Mouse (Mus musculus): ENCODE data around the gene Abhd6. TPM values are rescaled to one million over a fixed set of nuclear protein-coding genes. Genes with fewer than 3 reads are reported as not detected.

Abhd6 gene
- polyA plus RNA-seq, 1 experiment from 2014 or later = 24.2 TPM

GRCm38 (mm10) chr14:8034561-8034960 is 31.9 kb downstream of the Abhd6 start:
- 77% methylated on average over 5 of the region's 5 CpGs for WGBS
- Histone ChIP-seq H3K36me3 (no peaks in the 10 kb centered on the region; the same call in 1 of the 2 replicates), H3K9me3 (no peaks in the 10 kb centered on the region), H3K27ac (no peak overlapping the region), H3K9ac (no peak overlapping the region), H3K4me3 (no peak overlapping the region), H3K4me1 (no peaks in the 10 kb centered on the region), H3K27me3 (no peaks in the 10 kb centered on the region), H3K4me2 (no peak overlapping the region)
- no peak for ATAC-seq (ENCODE audit: insufficient number of reproducible peaks, insufficient read depth, low FRiP score, low TSS enrichment, low read depth)

- H3K36me3 ChIP-seq = peaks cover 8% of the 10 kb centered on the region
- no peak overlapping the region for H3K4me2 ChIP-seq
- WGBS = 94% methylated on average over 6 of the region's 6 CpGs
- ATAC-seq (ENCODE audit: insufficient number of reproducible peaks, insufficient read depth, low FRiP score, low TSS enrichment, low read depth) = no peak
- H3K27ac ChIP-seq = no peak overlapping the region
- no peak overlapping the region for H3K4me3 ChIP-seq
- H3K4me1 ChIP-seq = no peaks in the 10 kb centered on the region
- H3K9me3 ChIP-seq = no peaks in the 10 kb centered on the region
- no peaks in the 10 kb centered on the region for H3K27me3 ChIP-seq
- H3K9ac ChIP-seq = no peak overlapping the region
Observed at GRCm38 (mm10) chr14:8035951-8036350, 33.2 kb downstream of the Abhd6 start.

GRCm38 (mm10) chr14:8036406-8036805 is 33.7 kb downstream of the Abhd6 start:
- H3K4me2 ChIP-seq = no peak overlapping the region
- ATAC-seq (ENCODE audit: insufficient number of reproducible peaks, insufficient read depth, low FRiP score, low TSS enrichment, low read depth) = no peak
- 81% methylated on average over 5 of the region's 5 CpGs for WGBS

GRCm38 (mm10) chr14:8038150-8038549 is 35.4 kb downstream of the Abhd6 start:
- H3K27ac ChIP-seq = no peak overlapping the region
- no peaks in the 10 kb centered on the region for H3K4me1 ChIP-seq
- no peak for ATAC-seq (ENCODE audit: insufficient number of reproducible peaks, insufficient read depth, low FRiP score, low TSS enrichment, low read depth)
- WGBS = 68% methylated on average over 5 of the region's 5 CpGs
- H3K9me3 ChIP-seq = no peaks in the 10 kb centered on the region
- H3K4me2 ChIP-seq = no peak overlapping the region
- H3K9ac ChIP-seq = no peak overlapping the region
- H3K27me3 ChIP-seq = no peaks in the 10 kb centered on the region
- no peak overlapping the region for H3K4me3 ChIP-seq
- peaks cover 22% of the 10 kb centered on the region for H3K36me3 ChIP-seq

More at GRCm38 (mm10) chr14:8036406-8036805, 33.7 kb downstream of the Abhd6 start:
- no peaks in the 10 kb centered on the region for H3K9me3 ChIP-seq
- no peaks in the 10 kb centered on the region for H3K27me3 ChIP-seq
- H3K9ac ChIP-seq = no peak overlapping the region
- no peak overlapping the region for H3K27ac ChIP-seq
- H3K36me3 ChIP-seq = peaks cover 10% of the 10 kb centered on the region
- no peak overlapping the region for H3K4me3 ChIP-seq
- no peaks in the 10 kb centered on the region for H3K4me1 ChIP-seq

GRCm38 (mm10) chr14:8038791-8039448 is 36.2 kb downstream of the Abhd6 start:
- no peak overlapping the region for H3K9ac ChIP-seq
- no peak for ATAC-seq (ENCODE audit: insufficient number of reproducible peaks, insufficient read depth, low FRiP score, low TSS enrichment, low read depth)
- no peaks in the 10 kb centered on the region for H3K27me3 ChIP-seq
- H3K4me1 ChIP-seq = no peaks in the 10 kb centered on the region
- no peak overlapping the region for H3K27ac ChIP-seq
- H3K9me3 ChIP-seq = no peaks in the 10 kb centered on the region
- no peak overlapping the region for H3K4me2 ChIP-seq
- peaks cover 25% of the 10 kb centered on the region for H3K36me3 ChIP-seq
- WGBS = 78% methylated on average over 7 of the region's 7 CpGs
- no peak overlapping the region for H3K4me3 ChIP-seq

GRCm38 (mm10) chr14:8040179-8040578 is 37.5 kb downstream of the Abhd6 start:
- Histone ChIP-seq H3K27ac (no peak overlapping the region), H3K9ac (no peak overlapping the region), H3K36me3 (peaks cover 32% of the 10 kb centered on the region), H3K4me2 (no peak overlapping the region), H3K4me3 (no peak overlapping the region), H3K27me3 (no peaks in the 10 kb centered on the region), H3K9me3 (no peaks in the 10 kb centered on the region), H3K4me1 (no peaks in the 10 kb centered on the region)
- 80% methylated on average over 3 of the region's 3 CpGs for WGBS
- no peak for ATAC-seq (ENCODE audit: insufficient number of reproducible peaks, insufficient read depth, low FRiP score, low TSS enrichment, low read depth)

- H3K27ac ChIP-seq = no peak overlapping the region
- no peak for ATAC-seq (ENCODE audit: insufficient number of reproducible peaks, insufficient read depth, low FRiP score, low TSS enrichment, low read depth)
- no peaks in the 10 kb centered on the region for H3K9me3 ChIP-seq
- 85% methylated on average over 12 of the region's 12 CpGs for whole genome bisulfite sequencing
- H3K27me3 ChIP-seq = no peaks in the 10 kb centered on the region
- H3K36me3 ChIP-seq = peaks cover 37% of the 10 kb centered on the region
- no peak overlapping the region for H3K4me3 ChIP-seq
- H3K9ac ChIP-seq = no peak overlapping the region
- no peaks in the 10 kb centered on the region for H3K4me1 ChIP-seq
- H3K4me2 ChIP-seq = no peak overlapping the region
Observed at GRCm38 (mm10) chr14:8040911-8041678, 38.4 kb downstream of the Abhd6 start.

GRCm38 (mm10) chr14:8042120-8042519 is 39.4 kb downstream of the Abhd6 start:
- peaks cover 45% of the 10 kb centered on the region for H3K36me3 ChIP-seq
- H3K27me3 ChIP-seq = no peaks in the 10 kb centered on the region
- no peak overlapping the region for H3K4me3 ChIP-seq
- H3K27ac ChIP-seq = no peak overlapping the region
- H3K4me2 ChIP-seq = no peak overlapping the region
- WGBS = 86% methylated on average over 2 of the region's 2 CpGs
- ATAC-seq (ENCODE audit: insufficient number of reproducible peaks, insufficient read depth, low FRiP score, low TSS enrichment, low read depth) = no peak
- no peaks in the 10 kb centered on the region for H3K9me3 ChIP-seq
- no peak overlapping the region for H3K9ac ChIP-seq
- H3K4me1 ChIP-seq = no peaks in the 10 kb centered on the region

- no peaks in the 10 kb centered on the region for H3K9me3 ChIP-seq
- ATAC-seq (ENCODE audit: insufficient number of reproducible peaks, insufficient read depth, low FRiP score, low TSS enrichment, low read depth) = no peak
- peaks cover 50% of the 10 kb centered on the region for H3K36me3 ChIP-seq
- H3K9ac ChIP-seq = no peak overlapping the region
- H3K4me2 ChIP-seq = no peak overlapping the region
- H3K27me3 ChIP-seq = no peaks in the 10 kb centered on the region
- 94% methylated on average over 9 of the region's 9 CpGs for WGBS
- no peak overlapping the region for H3K4me3 ChIP-seq
- no peaks in the 10 kb centered on the region for H3K4me1 ChIP-seq
- no peak overlapping the region for H3K27ac ChIP-seq
Observed at GRCm38 (mm10) chr14:8042577-8042976, 39.9 kb downstream of the Abhd6 start.

GRCm38 (mm10) chr14:8044330-8044729 is 41.6 kb downstream of the Abhd6 start:
- H3K27ac ChIP-seq = no peak overlapping the region
- H3K36me3 ChIP-seq = peaks cover 65% of the 10 kb centered on the region
- ATAC-seq (ENCODE audit: insufficient number of reproducible peaks, insufficient read depth, low FRiP score, low TSS enrichment, low read depth) = no peak
- H3K4me1 ChIP-seq = no peaks in the 10 kb centered on the region
- no peak overlapping the region for H3K9ac ChIP-seq
- no peak overlapping the region for H3K4me3 ChIP-seq
- no peaks in the 10 kb centered on the region for H3K27me3 ChIP-seq
- no peak overlapping the region for H3K4me2 ChIP-seq
- WGBS = 66% methylated on average over 8 of the region's 8 CpGs
- H3K9me3 ChIP-seq = no peaks in the 10 kb centered on the region

- Histone ChIP-seq H3K4me2 (no peak overlapping the region), H3K4me1 (no peaks in the 10 kb centered on the region), H3K9me3 (no peaks in the 10 kb centered on the region), H3K4me3 (no peak overlapping the region), H3K27ac (no peak overlapping the region), H3K27me3 (no peaks in the 10 kb centered on the region), H3K36me3 (peaks cover 68% of the 10 kb centered on the region), H3K9ac (no peak overlapping the region)
- ATAC-seq (ENCODE audit: insufficient number of reproducible peaks, insufficient read depth, low FRiP score, low TSS enrichment, low read depth) = no peak
- WGBS = 80% methylated on average over 6 of the region's 6 CpGs
Observed at GRCm38 (mm10) chr14:8044786-8045185, 42.1 kb downstream of the Abhd6 start.

- no peaks in the 10 kb centered on the region for H3K9me3 ChIP-seq
- no peak overlapping the region for H3K9ac ChIP-seq
- no peaks in the 10 kb centered on the region for H3K4me1 ChIP-seq
- WGBS = 87% methylated on average over 11 of the region's 11 CpGs
- no peak for ATAC-seq (ENCODE audit: insufficient number of reproducible peaks, insufficient read depth, low FRiP score, low TSS enrichment, low read depth)
- H3K27me3 ChIP-seq = no peaks in the 10 kb centered on the region
- H3K4me2 ChIP-seq = no peak overlapping the region
- no peak overlapping the region for H3K27ac ChIP-seq
- peaks cover 69% of the 10 kb centered on the region for H3K36me3 ChIP-seq
- H3K4me3 ChIP-seq = no peak overlapping the region
Observed at GRCm38 (mm10) chr14:8045187-8045846, 42.6 kb downstream of the Abhd6 start.
